Mouse (Mus musculus) thymus, adult 2 months (tissue): ENCODE measurements at regions not wholly inside any gene's neighbourhood (a gene's known extent, or its start where the extent isn't known, plus 50 kb on each side); places are given as distances from the start of the nearest gene placed in this dataset.

Experiments
- CTCF ChIP-seq: fragments of 200-500 bp; IDR thresholded peaks from 2 replicates; pipeline ENCODE4 v1.5.1; 2012; ENCODE audit warnings: mild to moderate bottlenecking, control low read depth, low read length, moderate library complexity, borderline replicate concordance; ENCODE audit not compliant: control insufficient read depth, poor library complexity, insufficient read depth; ENCODE audit errors: extremely low read depth
- POLR2A ChIP-seq: fragments of 200-500 bp; IDR thresholded peaks from 2 replicates; pipeline ENCODE4 v1.6.1; 2012; ENCODE audit warnings: mild to moderate bottlenecking, low read length, control low read depth, moderate library complexity; ENCODE audit not compliant: control insufficient read depth, poor library complexity, insufficient read depth; ENCODE audit errors: extremely low read depth

- TF ChIP-seq CTCF (no peak), POLR2A (no peak)
Observed at GRCm38 (mm10) chr8:128202158-128202886, 156.1 kb upstream of the Nrp1 start.
